Mouse (Mus musculus): Measurements from ENCODE around the gene Cmya5. TPM values are rescaled to one million over a fixed set of nuclear protein-coding genes. Genes with fewer than 3 reads are reported as not detected.

The Cmya5 gene
- polyA plus RNA-seq, 1 experiment from 2014 or later: 0.36 TPM

- Histone ChIP-seq H3K27me3 (ENCODE audit: control insufficient read depth, insufficient read depth, low read depth, low read length) (no peaks in the 10 kb centered on the region), H3K4me1 (replicated peaks; ENCODE audit: control insufficient read depth, insufficient read depth, low read length) (no peaks in the 10 kb centered on the region), H3K9me3 (ENCODE audit: control insufficient read depth, low read length) (no peaks in the 10 kb centered on the region), H3K36me3 (ENCODE audit: control insufficient read depth, insufficient read depth, low read length) (no peaks in the 10 kb centered on the region), H3K4me2 (ENCODE audit: low read depth, low read length) (no peak overlapping the region), H3K27ac (ENCODE audit: low read length) (no peak overlapping the region), H3K9ac (ENCODE audit: low read length) (no peak overlapping the region), H3K4me3 (ENCODE audit: low read length) (no peak overlapping the region)
- 83% methylated on average over 3 of the region's 3 CpGs for WGBS
- ATAC-seq (ENCODE audit: low read depth): no peak
Measured at GRCm38 (mm10) chr13:93130674-93131073, 13.8 kb downstream of the Cmya5 start.

GRCm38 (mm10) chr13:93128961-93129360 is 15.6 kb downstream of the Cmya5 start:
- Histone ChIP-seq H3K4me1 (replicated peaks; ENCODE audit: control insufficient read depth, insufficient read depth, low read length) (no peaks in the 10 kb centered on the region), H3K27me3 (ENCODE audit: control insufficient read depth, insufficient read depth, low read depth, low read length) (no peaks in the 10 kb centered on the region), H3K9ac (ENCODE audit: low read length) (no peak overlapping the region), H3K4me3 (ENCODE audit: low read length) (no peak overlapping the region), H3K36me3 (ENCODE audit: control insufficient read depth, insufficient read depth, low read length) (no peaks in the 10 kb centered on the region), H3K4me2 (ENCODE audit: low read depth, low read length) (no peak overlapping the region), H3K9me3 (ENCODE audit: control insufficient read depth, low read length) (no peaks in the 10 kb centered on the region), H3K27ac (ENCODE audit: low read length) (no peak overlapping the region)
- 81% methylated on average over 5 of the region's 5 CpGs for WGBS
- no peak for ATAC-seq (ENCODE audit: low read depth)

- Histone ChIP-seq H3K9me3 (ENCODE audit: control insufficient read depth, low read length) (no peaks in the 10 kb centered on the region), H3K36me3 (ENCODE audit: control insufficient read depth, insufficient read depth, low read length) (no peaks in the 10 kb centered on the region), H3K9ac (ENCODE audit: low read length) (no peak overlapping the region), H3K4me1 (replicated peaks; ENCODE audit: control insufficient read depth, insufficient read depth, low read length) (no peaks in the 10 kb centered on the region), H3K4me3 (ENCODE audit: low read length) (no peak overlapping the region), H3K27me3 (ENCODE audit: control insufficient read depth, insufficient read depth, low read depth, low read length) (no peaks in the 10 kb centered on the region), H3K4me2 (ENCODE audit: low read depth, low read length) (no peak overlapping the region), H3K27ac (ENCODE audit: low read length) (no peak overlapping the region)
- WGBS: 62% methylated on average over 8 of the region's 8 CpGs
- ATAC-seq (ENCODE audit: low read depth): no peak
Measured at GRCm38 (mm10) chr13:93128111-93128860, 16.2 kb downstream of the Cmya5 start.

- Histone ChIP-seq H3K27me3 (ENCODE audit: control insufficient read depth, insufficient read depth, low read depth, low read length) (no peaks in the 10 kb centered on the region), H3K4me2 (ENCODE audit: low read depth, low read length) (no peak overlapping the region), H3K9me3 (ENCODE audit: control insufficient read depth, low read length) (no peaks in the 10 kb centered on the region), H3K36me3 (ENCODE audit: control insufficient read depth, insufficient read depth, low read length) (no peaks in the 10 kb centered on the region), H3K27ac (ENCODE audit: low read length) (no peak overlapping the region), H3K4me1 (replicated peaks; ENCODE audit: control insufficient read depth, insufficient read depth, low read length) (no peaks in the 10 kb centered on the region), H3K4me3 (ENCODE audit: low read length) (no peak overlapping the region), H3K9ac (ENCODE audit: low read length) (no peak overlapping the region)
- ATAC-seq (ENCODE audit: low read depth): no peak
- 86% methylated on average over 9 of the region's 9 CpGs for WGBS
Measured at GRCm38 (mm10) chr13:93122321-93122720, 22.2 kb downstream of the Cmya5 start.

- no peaks in the 10 kb centered on the region for H3K36me3 ChIP-seq (ENCODE audit: control insufficient read depth, insufficient read depth, low read length)
- no peaks in the 10 kb centered on the region for H3K4me1 ChIP-seq (replicated peaks; ENCODE audit: control insufficient read depth, insufficient read depth, low read length)
- no peaks in the 10 kb centered on the region for H3K27me3 ChIP-seq (ENCODE audit: control insufficient read depth, insufficient read depth, low read depth, low read length)
- no peak overlapping the region for H3K9ac ChIP-seq (ENCODE audit: low read length)
- H3K9me3 ChIP-seq (ENCODE audit: control insufficient read depth, low read length): no peaks in the 10 kb centered on the region; the same call in 1 of the 2 replicates
- H3K4me3 ChIP-seq (ENCODE audit: low read length): no peak overlapping the region
- H3K4me2 ChIP-seq (ENCODE audit: low read depth, low read length): no peak overlapping the region
- peak; percentile 62; the same call in 1 of the 2 replicates for ATAC-seq (ENCODE audit: low read depth)
- 60% methylated on average over 7 of the region's 7 CpGs for WGBS
- no peak overlapping the region for H3K27ac ChIP-seq (ENCODE audit: low read length)
Measured at GRCm38 (mm10) chr13:93117241-93117640, 27.3 kb downstream of the Cmya5 start.

- Histone ChIP-seq H3K4me2 (ENCODE audit: low read depth, low read length) (no peak overlapping the region), H3K27ac (ENCODE audit: low read length) (no peak overlapping the region), H3K27me3 (ENCODE audit: control insufficient read depth, insufficient read depth, low read depth, low read length) (no peaks in the 10 kb centered on the region), H3K9me3 (ENCODE audit: control insufficient read depth, low read length) (no peaks in the 10 kb centered on the region), H3K4me1 (replicated peaks; ENCODE audit: control insufficient read depth, insufficient read depth, low read length) (no peaks in the 10 kb centered on the region), H3K4me3 (ENCODE audit: low read length) (no peak overlapping the region), H3K9ac (ENCODE audit: low read length) (no peak overlapping the region), H3K36me3 (ENCODE audit: control insufficient read depth, insufficient read depth, low read length) (no peaks in the 10 kb centered on the region)
- no peak for ATAC-seq (ENCODE audit: low read depth)
- 76% methylated on average over 4 of the region's 4 CpGs for WGBS
Measured at GRCm38 (mm10) chr13:93102340-93103090, 42.0 kb downstream of the Cmya5 start.

- H3K4me2 ChIP-seq (ENCODE audit: low read depth, low read length): no peak overlapping the region
- no peak overlapping the region for H3K9ac ChIP-seq (ENCODE audit: low read length)
- no peak overlapping the region for H3K27ac ChIP-seq (ENCODE audit: low read length)
- no peaks in the 10 kb centered on the region for H3K36me3 ChIP-seq (ENCODE audit: control insufficient read depth, insufficient read depth, low read length)
- H3K4me1 ChIP-seq (replicated peaks; ENCODE audit: control insufficient read depth, insufficient read depth, low read length): no peaks in the 10 kb centered on the region
- no peaks in the 10 kb centered on the region for H3K9me3 ChIP-seq (ENCODE audit: control insufficient read depth, low read length)
- no peaks in the 10 kb centered on the region for H3K27me3 ChIP-seq (ENCODE audit: control insufficient read depth, insufficient read depth, low read depth, low read length)
- 89% methylated on average over 3 of the region's 3 CpGs for WGBS
- no peak overlapping the region for H3K4me3 ChIP-seq (ENCODE audit: low read length)
- no peak for ATAC-seq (ENCODE audit: low read depth)
Measured at GRCm38 (mm10) chr13:93098596-93098995, 45.9 kb downstream of the Cmya5 start.

- H3K9me3 ChIP-seq (ENCODE audit: control insufficient read depth, low read length): no peaks in the 10 kb centered on the region
- no peaks in the 10 kb centered on the region for H3K27me3 ChIP-seq (ENCODE audit: control insufficient read depth, insufficient read depth, low read depth, low read length)
- no peak overlapping the region for H3K27ac ChIP-seq (ENCODE audit: low read length)
- no peaks in the 10 kb centered on the region for H3K36me3 ChIP-seq (ENCODE audit: control insufficient read depth, insufficient read depth, low read length)
- H3K4me3 ChIP-seq (ENCODE audit: low read length): no peak overlapping the region
- H3K4me2 ChIP-seq (ENCODE audit: low read depth, low read length): no peak overlapping the region
- WGBS: 92% methylated on average over 6 of the region's 6 CpGs
- no peak for ATAC-seq (ENCODE audit: low read depth)
- no peaks in the 10 kb centered on the region for H3K4me1 ChIP-seq (replicated peaks; ENCODE audit: control insufficient read depth, insufficient read depth, low read length)
- no peak overlapping the region for H3K9ac ChIP-seq (ENCODE audit: low read length)
Measured at GRCm38 (mm10) chr13:93096643-93097042, 47.9 kb downstream of the Cmya5 start.

- Histone ChIP-seq H3K4me3 (ENCODE audit: low read length) (no peak overlapping the region), H3K4me1 (replicated peaks; ENCODE audit: control insufficient read depth, insufficient read depth, low read length) (no peaks in the 10 kb centered on the region), H3K9ac (ENCODE audit: low read length) (no peak overlapping the region), H3K4me2 (ENCODE audit: low read depth, low read length) (no peak overlapping the region), H3K9me3 (ENCODE audit: control insufficient read depth, low read length) (no peaks in the 10 kb centered on the region), H3K27ac (ENCODE audit: low read length) (no peak overlapping the region), H3K27me3 (ENCODE audit: control insufficient read depth, insufficient read depth, low read depth, low read length) (no peaks in the 10 kb centered on the region), H3K36me3 (ENCODE audit: control insufficient read depth, insufficient read depth, low read length) (no peaks in the 10 kb centered on the region)
- ATAC-seq (ENCODE audit: low read depth): no peak
- WGBS: 85% methylated on average over 15 of the region's 15 CpGs
Measured at GRCm38 (mm10) chr13:93095097-93095791, 49.3 kb downstream of the Cmya5 start.
